Mouse (Mus musculus): Measurements from ENCODE around the gene Doc2a. TPM values are rescaled to one million over a fixed set of nuclear protein-coding genes. Genes with fewer than 3 reads are reported as not detected.
A peak's percentile ranks its signal among the peaks of the same experiment; 100 is the strongest.

Doc2a gene
- total RNA-seq, 1 experiment: 5.5 TPM

- H3K36me3 ChIP-seq (ENCODE audit: control insufficient read depth, insufficient read depth, low read length, poor library complexity, severe bottlenecking): no peaks in the 10 kb centered on the region
- in situ Hi-C loops (cut with MboI; ENCODE audit: low sequenced_read_pairs in 2 of 2, unreplicated experiment in 2 of 2): no loop called here
- TF ChIP-seq MAFK (IDR thresholded peaks at IDR 0.05; ENCODE audit: insufficient read depth, low read depth, low read length) (no peak), CHD2 (IDR thresholded peaks at IDR 0.05; ENCODE audit: low read depth, low read length) (no peak), HCFC1 (IDR thresholded peaks at IDR 0.05; ENCODE audit: borderline replicate concordance, insufficient read depth, low read length) (no peak), ZNF384 (IDR thresholded peaks at IDR 0.05; ENCODE audit: low read depth, low read length) (no peak), ZC3H11A (IDR thresholded peaks at IDR 0.05; ENCODE audit: borderline replicate concordance, low read depth, low read length) (no peak)
- peak overlapping the region; percentile 1 to 71; a peak in 2 of 4 replicates for H3K4me3 ChIP-seq (ENCODE audit: insufficient read depth in 1 of 2, low read depth in 1 of 2, low read length in 2 of 2, poor library complexity in 1 of 2, severe bottlenecking in 1 of 2)
- H3K27ac ChIP-seq (ENCODE audit: insufficient read depth, low read depth, low read length, poor library complexity, severe bottlenecking): no peak overlapping the region
- H3K4me1 ChIP-seq (ENCODE audit: control insufficient read depth in 2 of 2, insufficient read depth in 2 of 2, low read length in 2 of 2, poor library complexity in 1 of 2): peaks cover 2 to 14% of the 10 kb centered on the region in 2 experiments; a peak in 1 of 4 replicates
- H3K9me3 ChIP-seq (ENCODE audit: control insufficient read depth, insufficient read depth, low read depth, low read length): no peaks in the 10 kb centered on the region
- H3K9ac ChIP-seq (ENCODE audit: insufficient read depth, low read depth, low read length, poor library complexity, severe bottlenecking): no peak overlapping the region
- no peak for DNase-seq (ENCODE audit: low read depth, low spot score)
These were observed 23.3 kb upstream of the Doc2a start for GRCm38 (mm10) chr7:126823940-126824339.

DNA sequence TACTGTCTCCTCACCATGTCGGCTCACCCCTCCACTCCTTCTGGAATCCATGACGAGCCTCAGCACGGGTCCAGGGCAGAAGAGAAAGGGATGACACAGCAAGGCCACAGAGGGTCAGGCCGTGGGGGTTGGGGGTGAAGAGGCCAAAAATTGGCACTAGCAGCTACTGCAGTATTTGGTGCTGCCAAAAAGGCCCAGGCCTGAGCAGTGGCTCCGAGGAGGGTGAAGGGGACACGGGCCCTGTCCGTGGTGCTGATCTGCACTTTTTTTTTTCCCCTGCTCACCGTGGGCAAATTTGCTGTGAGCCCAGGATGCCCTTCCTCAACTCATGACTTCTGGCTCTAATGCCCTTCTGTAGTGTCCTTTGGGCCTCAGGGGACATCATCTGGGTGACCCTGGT lies 21.8 kb upstream of the Doc2a start:
- in situ Hi-C loops (cut with MboI; ENCODE audit: low sequenced_read_pairs in 2 of 2, unreplicated experiment in 2 of 2): no loop called here
- Histone ChIP-seq H3K27ac (ENCODE audit: insufficient read depth, low read depth, low read length, poor library complexity, severe bottlenecking) (no peak overlapping the region), H3K9ac (ENCODE audit: insufficient read depth, low read depth, low read length, poor library complexity, severe bottlenecking) (no peak overlapping the region), H3K9me3 (ENCODE audit: control insufficient read depth, insufficient read depth, low read depth, low read length) (no peaks in the 10 kb centered on the region), H3K4me1 (ENCODE audit: control insufficient read depth in 2 of 2, insufficient read depth in 2 of 2, low read length in 2 of 2, poor library complexity in 1 of 2) (peaks cover 2 to 21% of the 10 kb centered on the region in 2 experiments; a peak in 1 of 4 replicates), H3K36me3 (ENCODE audit: control insufficient read depth, insufficient read depth, low read length, poor library complexity, severe bottlenecking) (no peaks in the 10 kb centered on the region), H3K4me3 (ENCODE audit: insufficient read depth in 1 of 2, low read depth in 1 of 2, low read length in 2 of 2, poor library complexity in 1 of 2, severe bottlenecking in 1 of 2) (no peak overlapping the region)
- no peak for DNase-seq (ENCODE audit: low read depth, low spot score)
- no peak for TF ChIP-seq MAFK (IDR thresholded peaks at IDR 0.05; ENCODE audit: insufficient read depth, low read depth, low read length)
- no peak for TF ChIP-seq CHD2 (IDR thresholded peaks at IDR 0.05; ENCODE audit: low read depth, low read length)
- TF ChIP-seq ZNF384 (IDR thresholded peaks at IDR 0.05; ENCODE audit: low read depth, low read length): peak; percentile 98

GRCm38 (mm10) chr7:126825952-126826351 lies 21.3 kb upstream of the Doc2a start:
- in situ Hi-C loops (cut with MboI; ENCODE audit: low sequenced_read_pairs in 2 of 2, unreplicated experiment in 2 of 2): no loop called here

DNA sequence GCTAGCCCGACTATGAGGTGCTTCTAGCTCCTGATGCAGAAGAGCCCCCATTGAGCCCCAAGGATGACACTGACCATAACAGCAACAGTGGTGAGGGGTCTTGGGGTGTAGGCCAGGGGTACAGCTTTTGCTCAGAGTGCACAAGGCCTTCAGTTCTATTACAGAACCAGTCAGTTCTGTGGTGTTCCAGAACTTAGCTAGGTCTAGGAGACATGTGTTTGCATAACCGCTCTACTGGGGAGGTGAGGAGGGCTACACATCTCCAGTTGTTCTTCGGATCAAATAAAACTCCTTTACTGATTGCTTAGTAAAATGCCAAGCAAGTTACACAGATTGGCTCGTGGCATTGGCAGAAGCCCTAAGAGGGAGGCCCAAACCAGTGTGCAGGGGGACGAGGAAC lies 15.7 kb upstream of the Doc2a start, which contains the start of gene 4930451I11Rik:
4930451I11Rik (minus strand) TSS at position 101 of the 400 bp plus-strand sequence.
- Histone ChIP-seq H3K4me3 (ENCODE audit: insufficient read depth in 1 of 2, low read depth in 1 of 2, low read length in 2 of 2, poor library complexity in 1 of 2, severe bottlenecking in 1 of 2) (peak within 1 kb of the TSS; percentile 72 to 81), H3K9ac (ENCODE audit: insufficient read depth, low read depth, low read length, poor library complexity, severe bottlenecking) (peak within 1 kb of the TSS; percentile 72), H3K36me3 (ENCODE audit: control insufficient read depth, insufficient read depth, low read length, poor library complexity, severe bottlenecking) (no peaks in the 10 kb centered on the region), H3K9me3 (ENCODE audit: control insufficient read depth, insufficient read depth, low read depth, low read length) (no peaks in the 10 kb centered on the region), H3K4me1 (ENCODE audit: control insufficient read depth in 2 of 2, insufficient read depth in 2 of 2, low read length in 2 of 2, poor library complexity in 1 of 2) (peaks cover 2 to 13% of the 10 kb centered on the region in 2 experiments; a peak in 1 of 4 replicates), H3K27ac (ENCODE audit: insufficient read depth, low read depth, low read length, poor library complexity, severe bottlenecking) (0 out of 2 replicates have a peak within 1 kb of the TSS, but pooled peaks have one; percentile 37)
- DNase-seq (ENCODE audit: low read depth, low spot score): no peak
- in situ Hi-C loops (cut with MboI; ENCODE audit: low sequenced_read_pairs in 2 of 2, unreplicated experiment in 2 of 2): loop anchor here in 1 of 2 experiments (10.0 kb wide), 1 partner anchor 273 kb away; no protein-coding TSS in a partner anchor
- no peak for TF ChIP-seq HCFC1 (IDR thresholded peaks at IDR 0.05; ENCODE audit: borderline replicate concordance, insufficient read depth, low read length)
- TF ChIP-seq CHD2 (IDR thresholded peaks at IDR 0.05; ENCODE audit: low read depth, low read length): no peak
- TF ChIP-seq ZC3H11A (IDR thresholded peaks at IDR 0.05; ENCODE audit: borderline replicate concordance, low read depth, low read length): no peak
- TF ChIP-seq MAFK (IDR thresholded peaks at IDR 0.05; ENCODE audit: insufficient read depth, low read depth, low read length): no peak
- no peak for TF ChIP-seq ZNF384 (IDR thresholded peaks at IDR 0.05; ENCODE audit: low read depth, low read length)

More at GRCm38 (mm10) chr7:126825952-126826351, 21.3 kb upstream of the Doc2a start:
- H3K4me3 ChIP-seq (ENCODE audit: insufficient read depth in 1 of 2, low read depth in 1 of 2, low read length in 2 of 2, poor library complexity in 1 of 2, severe bottlenecking in 1 of 2): no peak overlapping the region
- TF ChIP-seq MAFK (IDR thresholded peaks at IDR 0.05; ENCODE audit: insufficient read depth, low read depth, low read length): no peak
- TF ChIP-seq ZNF384 (IDR thresholded peaks at IDR 0.05; ENCODE audit: low read depth, low read length): no peak
- TF ChIP-seq HCFC1 (IDR thresholded peaks at IDR 0.05; ENCODE audit: borderline replicate concordance, insufficient read depth, low read length): no peak
- no peak for TF ChIP-seq ZC3H11A (IDR thresholded peaks at IDR 0.05; ENCODE audit: borderline replicate concordance, low read depth, low read length)
- no peak for TF ChIP-seq CHD2 (IDR thresholded peaks at IDR 0.05; ENCODE audit: low read depth, low read length)
- H3K27ac ChIP-seq (ENCODE audit: insufficient read depth, low read depth, low read length, poor library complexity, severe bottlenecking): no peak overlapping the region
- no peaks in the 10 kb centered on the region for H3K9me3 ChIP-seq (ENCODE audit: control insufficient read depth, insufficient read depth, low read depth, low read length)
- H3K36me3 ChIP-seq (ENCODE audit: control insufficient read depth, insufficient read depth, low read length, poor library complexity, severe bottlenecking): no peaks in the 10 kb centered on the region
- DNase-seq (ENCODE audit: low read depth, low spot score): no peak
- H3K4me1 ChIP-seq (ENCODE audit: control insufficient read depth in 2 of 2, insufficient read depth in 2 of 2, low read length in 2 of 2, poor library complexity in 1 of 2): peaks cover 2 to 21% of the 10 kb centered on the region in 2 experiments; a peak in 1 of 4 replicates
- H3K9ac ChIP-seq (ENCODE audit: insufficient read depth, low read depth, low read length, poor library complexity, severe bottlenecking): no peak overlapping the region
